Mouse (Mus musculus): ENCODE measurements around the gene Vwa8. TPM values are rescaled to one million over a fixed set of nuclear protein-coding genes. Genes with fewer than 3 reads are reported as not detected.

Gene Vwa8
- total and polyA plus RNA-seq, 3 experiments = 12.4 to 17.5 (median 15.9) TPM

DNA sequence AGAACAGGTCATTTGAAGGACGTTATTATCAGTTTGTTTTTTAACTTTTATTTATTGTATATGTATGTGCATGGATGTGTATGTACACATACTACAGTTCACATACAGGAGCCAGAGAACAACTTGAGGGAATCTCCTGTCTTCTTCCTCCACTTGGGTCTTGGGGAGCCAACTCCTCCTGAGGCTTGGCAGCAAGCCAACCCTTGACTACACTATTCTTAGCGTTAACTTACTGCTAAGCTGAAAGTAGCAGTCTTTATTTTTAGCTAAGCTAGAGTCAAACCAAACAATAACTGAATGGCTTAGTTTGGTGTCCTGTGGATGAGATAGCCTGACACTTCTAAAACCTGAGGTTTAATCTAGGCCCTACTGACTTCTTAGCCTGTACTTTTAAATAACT is 135.4 kb downstream of the Vwa8 start:
- dilution Hi-C loops (cut with MboI; ENCODE audit: extremely low pct_ligation_motif_present, extremely low pct_unique_long_range_greater_than_20kb, low sequenced_read_pairs) (no loop called here), in situ Hi-C loops (cut with MboI; ENCODE audit: low pct_ligation_motif_present, low pct_unique_long_range_greater_than_20kb, low sequenced_read_pairs) (no loop called here)
- Histone ChIP-seq H3K9ac (ENCODE audit: insufficient read depth, low read depth) (no peak overlapping the region), H3K4me2 (ENCODE audit: insufficient read depth, low read depth, poor library complexity, severe bottlenecking) (no peak overlapping the region), H3K79me2 (replicated peaks; ENCODE audit: control insufficient read depth, extremely low read depth, insufficient read depth, poor library complexity, severe bottlenecking) (no peaks in the 10 kb centered on the region), H3K4me3 (replicated peaks in 1 of 3; ENCODE audit: low read depth in 2 of 3, low read length in 2 of 3, poor library complexity in 1 of 3) (no peak overlapping the region), H3K36me3 (replicated peaks in 1 of 2; ENCODE audit: control insufficient read depth in 1 of 2, insufficient read depth in 1 of 2, low read length in 1 of 2) (peaks cover 2 to 43% of the 10 kb centered on the region in 2 experiments), H3K27ac (ENCODE audit: insufficient read depth, low read depth) (no peak overlapping the region), H3K27me3 (replicated peaks) (no peaks in the 10 kb centered on the region), H3K4me1 (ENCODE audit: control insufficient read depth in 1 of 2, insufficient read depth in 2 of 2) (peaks cover 3 to 4% of the 10 kb centered on the region in 2 experiments; a peak in 2 of 4 replicates), H3K9me3 (replicated peaks; ENCODE audit: low read length) (no peaks in the 10 kb centered on the region)
- no peak for TF ChIP-seq E2F4 (IDR thresholded peaks at IDR 0.05; ENCODE audit: insufficient replicate concordance, low read depth, low read length)
- no peak for TF ChIP-seq TCF12 (IDR thresholded peaks at IDR 0.05; ENCODE audit: low read depth, low read length)
- no peak for TF ChIP-seq ZNF384 (IDR thresholded peaks at IDR 0.05; ENCODE audit: low read depth, low read length)
- no peak for TF ChIP-seq POLR2A (IDR thresholded peaks at IDR 0.05; ENCODE audit: low read depth, low read length)
- no peak for TF ChIP-seq ELF1 (IDR thresholded peaks at IDR 0.05; ENCODE audit: low read depth, low read length)
- no peak for TF ChIP-seq USF1 (IDR thresholded peaks at IDR 0.05; ENCODE audit: low read depth, low read length)
- no peak for TF ChIP-seq NELFE (IDR thresholded peaks at IDR 0.05; ENCODE audit: low read depth, low read length)
- TF ChIP-seq MYC (IDR thresholded peaks at IDR 0.05; ENCODE audit: low read depth, low read length) = no peak
- TF ChIP-seq USF2 (conservative IDR thresholded peaks at IDR 0.05; ENCODE audit: low read depth, low read length) = no peak
- no peak for TF ChIP-seq IRF4 (IDR thresholded peaks at IDR 0.05; ENCODE audit: low read depth, low read length)
- TF ChIP-seq RAD21 (IDR thresholded peaks at IDR 0.05; ENCODE audit: low read depth, low read length) = no peak
- TF ChIP-seq SIN3A (IDR thresholded peaks at IDR 0.05; ENCODE audit: low read length) = no peak
- DNase-seq (ENCODE audit: extremely low read depth) = no peak

DNA sequence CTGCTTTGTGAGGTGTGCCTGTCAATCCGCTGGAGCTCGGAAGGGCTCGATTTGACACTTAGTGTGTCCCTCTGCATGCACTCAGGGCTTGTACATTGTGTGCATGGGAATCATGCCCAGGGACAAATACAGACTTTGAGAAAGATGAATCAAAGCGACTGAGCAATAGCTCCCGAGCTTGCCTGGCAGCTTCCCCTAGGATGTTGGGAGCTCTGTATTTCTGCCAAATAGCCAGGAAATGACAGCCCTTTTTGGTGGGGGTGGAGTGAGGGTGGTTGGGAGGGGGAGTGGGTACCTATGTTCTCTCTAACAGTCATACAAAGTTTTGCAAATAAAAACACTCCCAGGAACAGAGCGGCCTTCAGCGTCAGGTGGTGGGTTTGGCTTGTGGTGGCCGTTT is 138.7 kb downstream of the Vwa8 start:
- no peak for DNase-seq (ENCODE audit: extremely low read depth)
- no peaks in the 10 kb centered on the region for H3K9me3 ChIP-seq (replicated peaks; ENCODE audit: low read length)
- no peaks in the 10 kb centered on the region for H3K79me2 ChIP-seq (replicated peaks; ENCODE audit: control insufficient read depth, extremely low read depth, insufficient read depth, poor library complexity, severe bottlenecking)
- H3K9ac ChIP-seq (ENCODE audit: insufficient read depth, low read depth) = no peak overlapping the region
- H3K36me3 ChIP-seq (replicated peaks in 1 of 2; ENCODE audit: control insufficient read depth in 1 of 2, insufficient read depth in 1 of 2, low read length in 1 of 2) = peaks cover 0 to 44% of the 10 kb centered on the region in 2 experiments
- dilution Hi-C loops (cut with MboI; ENCODE audit: extremely low pct_ligation_motif_present, extremely low pct_unique_long_range_greater_than_20kb, low sequenced_read_pairs) = no loop called here
- TF ChIP-seq NELFE (IDR thresholded peaks at IDR 0.05; ENCODE audit: low read depth, low read length) = no peak
- no peak for TF ChIP-seq KAT2A (IDR thresholded peaks at IDR 0.05; ENCODE audit: insufficient replicate concordance, low read length)
- TF ChIP-seq E2F4 (IDR thresholded peaks at IDR 0.05; ENCODE audit: insufficient replicate concordance, low read depth, low read length) = no peak
- no peak for TF ChIP-seq NRF1 (IDR thresholded peaks at IDR 0.05; ENCODE audit: low read depth, low read length)
- TF ChIP-seq ZMIZ1 (IDR thresholded peaks at IDR 0.05; ENCODE audit: low read depth, low read length) = no peak
- no peak for TF ChIP-seq BHLHE40 (IDR thresholded peaks at IDR 0.05; ENCODE audit: low read depth, low read length)
- no peak for TF ChIP-seq MAX (IDR thresholded peaks at IDR 0.05; ENCODE audit: low read length)
- no peak for TF ChIP-seq MXI1 (IDR thresholded peaks at IDR 0.05; ENCODE audit: low read depth, low read length)
- TF ChIP-seq IRF4 (IDR thresholded peaks at IDR 0.05; ENCODE audit: low read depth, low read length) = no peak
- no peak overlapping the region for H3K27ac ChIP-seq (ENCODE audit: insufficient read depth, low read depth)
- in situ Hi-C loops (cut with MboI; ENCODE audit: low pct_ligation_motif_present, low pct_unique_long_range_greater_than_20kb, low sequenced_read_pairs) = no loop called here
- H3K27me3 ChIP-seq (replicated peaks) = no peaks in the 10 kb centered on the region
- H3K4me2 ChIP-seq (ENCODE audit: insufficient read depth, low read depth, poor library complexity, severe bottlenecking) = no peak overlapping the region
- no peak overlapping the region for H3K4me3 ChIP-seq (replicated peaks in 1 of 3; ENCODE audit: low read depth in 2 of 3, low read length in 2 of 3, poor library complexity in 1 of 3)
- peaks cover 0 to 3% of the 10 kb centered on the region in 2 experiments; a peak in 1 of 4 replicates for H3K4me1 ChIP-seq (ENCODE audit: control insufficient read depth in 1 of 2, insufficient read depth in 2 of 2)

All from CH12.LX (cell line).